Mouse (Mus musculus): ENCODE measurements around the gene Tpsb2. TPM values are rescaled to one million over a fixed set of nuclear protein-coding genes. Genes with fewer than 3 reads are reported as not detected.

Gene Tpsb2
- polyA plus RNA-seq (2014; fragmentation: Nextera tagmentation; extraction: Ambion mirVana) = 1.4 and 1.7 TPM in 2 replicates

- no peak for ATAC-seq (ENCODE audit: insufficient number of reproducible peaks, insufficient read depth, low FRiP score, low read depth)
- Histone ChIP-seq H3K4me3 (ENCODE audit: control insufficient read depth in 1 of 2, insufficient read depth in 1 of 2, low read depth in 1 of 2, low read length in 2 of 2) (no peak within 1 kb of the TSS), H3K27ac (replicated peaks in 1 of 2; ENCODE audit: control insufficient read depth in 1 of 2, insufficient read depth in 1 of 2, low read depth in 2 of 2, low read length in 2 of 2) (no peak within 1 kb of the TSS), H3K36me3 (ENCODE audit: control insufficient read depth, insufficient read depth, low read length) (no peaks in the 10 kb centered on the region), H3K9ac (ENCODE audit: low read length) (no peak within 1 kb of the TSS), H3K9me3 (ENCODE audit: control insufficient read depth, low read length) (no peaks in the 10 kb centered on the region), H3K4me1 (ENCODE audit: control insufficient read depth in 2 of 2, insufficient read depth in 2 of 2, low read length in 2 of 2) (no peaks in the 10 kb centered on the region), H3K4me2 (ENCODE audit: low read length) (no peak within 1 kb of the TSS), H3K27me3 (ENCODE audit: control insufficient read depth, insufficient read depth, low read length) (0 out of 2 replicates have a peak, but pooled peaks cover 4% of the 10 kb centered on the region)
- WGBS = 71% methylated on average over 2 of the region's 2 CpGs
Observed at GRCm38 (mm10) chr17:25366005-25366404, at the start of gene Tpsb2. Tpsb2 (plus strand) TSS chr17:25366305.

- H3K4me1 ChIP-seq (ENCODE audit: control insufficient read depth in 2 of 2, insufficient read depth in 2 of 2, low read length in 2 of 2) = no peaks in the 10 kb centered on the region
- H3K4me3 ChIP-seq (ENCODE audit: control insufficient read depth in 1 of 2, insufficient read depth in 1 of 2, low read depth in 1 of 2, low read length in 2 of 2) = no peak within 1 kb of the TSS
- H3K36me3 ChIP-seq (ENCODE audit: control insufficient read depth, insufficient read depth, low read length) = no peaks in the 10 kb centered on the region
- H3K27me3 ChIP-seq (ENCODE audit: control insufficient read depth, insufficient read depth, low read length) = no peaks in the 10 kb centered on the region
- no peak within 1 kb of the TSS for H3K27ac ChIP-seq (replicated peaks in 1 of 2; ENCODE audit: control insufficient read depth in 1 of 2, insufficient read depth in 1 of 2, low read depth in 2 of 2, low read length in 2 of 2)
- H3K9me3 ChIP-seq (ENCODE audit: control insufficient read depth, low read length) = no peaks in the 10 kb centered on the region
- no peak for ATAC-seq (ENCODE audit: insufficient number of reproducible peaks, insufficient read depth, low FRiP score, low read depth)
- no peak within 1 kb of the TSS for H3K4me2 ChIP-seq (ENCODE audit: low read length)
- 60% methylated on average over 5 of the region's 5 CpGs for WGBS
- H3K9ac ChIP-seq (ENCODE audit: low read length) = no peak within 1 kb of the TSS
Observed at GRCm38 (mm10) chr17:25318354-25318753, 47.8 kb upstream of the Tpsb2 start, which contains the start of gene Prss29. Prss29 (plus strand) TSS chr17:25318654.

- 80% methylated on average over 8 of the region's 8 CpGs for WGBS
- Histone ChIP-seq H3K27me3 (ENCODE audit: control insufficient read depth, insufficient read depth, low read length) (no peaks in the 10 kb centered on the region), H3K27ac (replicated peaks in 1 of 2; ENCODE audit: control insufficient read depth in 1 of 2, insufficient read depth in 1 of 2, low read depth in 2 of 2, low read length in 2 of 2) (no peak overlapping the region), H3K4me1 (ENCODE audit: control insufficient read depth in 2 of 2, insufficient read depth in 2 of 2, low read length in 2 of 2) (no peaks in the 10 kb centered on the region), H3K9me3 (ENCODE audit: control insufficient read depth, low read length) (no peaks in the 10 kb centered on the region), H3K4me3 (ENCODE audit: control insufficient read depth in 1 of 2, insufficient read depth in 1 of 2, low read depth in 1 of 2, low read length in 2 of 2) (no peak overlapping the region), H3K4me2 (ENCODE audit: low read length) (no peak overlapping the region), H3K9ac (ENCODE audit: low read length) (no peak overlapping the region), H3K36me3 (ENCODE audit: control insufficient read depth, insufficient read depth, low read length) (no peaks in the 10 kb centered on the region)
- no peak for ATAC-seq (ENCODE audit: insufficient number of reproducible peaks, insufficient read depth, low FRiP score, low read depth)
Observed at GRCm38 (mm10) chr17:25320819-25321218, 45.3 kb upstream of the Tpsb2 start.

GRCm38 (mm10) chr17:25322930-25323329, 43.2 kb upstream of the Tpsb2 start:
- Histone ChIP-seq H3K4me1 (ENCODE audit: control insufficient read depth in 2 of 2, insufficient read depth in 2 of 2, low read length in 2 of 2) (no peaks in the 10 kb centered on the region), H3K9me3 (ENCODE audit: control insufficient read depth, low read length) (no peaks in the 10 kb centered on the region), H3K36me3 (ENCODE audit: control insufficient read depth, insufficient read depth, low read length) (no peaks in the 10 kb centered on the region), H3K27ac (replicated peaks in 1 of 2; ENCODE audit: control insufficient read depth in 1 of 2, insufficient read depth in 1 of 2, low read depth in 2 of 2, low read length in 2 of 2) (no peak overlapping the region), H3K4me2 (ENCODE audit: low read length) (no peak overlapping the region), H3K4me3 (ENCODE audit: control insufficient read depth in 1 of 2, insufficient read depth in 1 of 2, low read depth in 1 of 2, low read length in 2 of 2) (no peak overlapping the region), H3K9ac (ENCODE audit: low read length) (no peak overlapping the region), H3K27me3 (ENCODE audit: control insufficient read depth, insufficient read depth, low read length) (no peaks in the 10 kb centered on the region)
- 18% methylated on average over 2 of the region's 2 CpGs for WGBS
- no peak for ATAC-seq (ENCODE audit: insufficient number of reproducible peaks, insufficient read depth, low FRiP score, low read depth)

GRCm38 (mm10) chr17:25332321-25332720, 33.8 kb upstream of the Tpsb2 start:
- WGBS = 63% methylated on average over 9 of the region's 9 CpGs

GRCm38 (mm10) chr17:25333943-25334342, 32.2 kb upstream of the Tpsb2 start:
- WGBS = under 1% methylated on average over 8 of the region's 8 CpGs
- no peak for ATAC-seq (ENCODE audit: insufficient number of reproducible peaks, insufficient read depth, low FRiP score, low read depth)
- no peak overlapping the region for H3K9ac ChIP-seq (ENCODE audit: low read length)
- peaks cover 17% of the 10 kb centered on the region for H3K27me3 ChIP-seq (ENCODE audit: control insufficient read depth, insufficient read depth, low read length)
- no peak overlapping the region for H3K27ac ChIP-seq (replicated peaks in 1 of 2; ENCODE audit: control insufficient read depth in 1 of 2, insufficient read depth in 1 of 2, low read depth in 2 of 2, low read length in 2 of 2)
- no peak overlapping the region for H3K4me3 ChIP-seq (ENCODE audit: control insufficient read depth in 1 of 2, insufficient read depth in 1 of 2, low read depth in 1 of 2, low read length in 2 of 2)
- no peak overlapping the region for H3K4me2 ChIP-seq (ENCODE audit: low read length)
- H3K9me3 ChIP-seq (ENCODE audit: control insufficient read depth, low read length) = no peaks in the 10 kb centered on the region; the same call in 1 of the 2 replicates
- no peaks in the 10 kb centered on the region for H3K4me1 ChIP-seq (ENCODE audit: control insufficient read depth in 2 of 2, insufficient read depth in 2 of 2, low read length in 2 of 2)
- no peaks in the 10 kb centered on the region for H3K36me3 ChIP-seq (ENCODE audit: control insufficient read depth, insufficient read depth, low read length)

More at GRCm38 (mm10) chr17:25332321-25332720, 33.8 kb upstream of the Tpsb2 start:
- no peak overlapping the region for H3K4me3 ChIP-seq (ENCODE audit: control insufficient read depth in 1 of 2, insufficient read depth in 1 of 2, low read depth in 1 of 2, low read length in 2 of 2)
- no peak overlapping the region for H3K4me2 ChIP-seq (ENCODE audit: low read length)
- H3K4me1 ChIP-seq (ENCODE audit: control insufficient read depth in 2 of 2, insufficient read depth in 2 of 2, low read length in 2 of 2) = no peaks in the 10 kb centered on the region
- no peak overlapping the region for H3K27ac ChIP-seq (replicated peaks in 1 of 2; ENCODE audit: control insufficient read depth in 1 of 2, insufficient read depth in 1 of 2, low read depth in 2 of 2, low read length in 2 of 2)
- peaks cover 20% of the 10 kb centered on the region for H3K27me3 ChIP-seq (ENCODE audit: control insufficient read depth, insufficient read depth, low read length)
- H3K9me3 ChIP-seq (ENCODE audit: control insufficient read depth, low read length) = no peaks in the 10 kb centered on the region
- no peak overlapping the region for H3K9ac ChIP-seq (ENCODE audit: low read length)
- no peaks in the 10 kb centered on the region for H3K36me3 ChIP-seq (ENCODE audit: control insufficient read depth, insufficient read depth, low read length)
- ATAC-seq (ENCODE audit: insufficient number of reproducible peaks, insufficient read depth, low FRiP score, low read depth) = no peak

GRCm38 (mm10) chr17:25338218-25338617, 27.9 kb upstream of the Tpsb2 start:
- Histone ChIP-seq H3K4me3 (ENCODE audit: control insufficient read depth in 1 of 2, insufficient read depth in 1 of 2, low read depth in 1 of 2, low read length in 2 of 2) (no peak overlapping the region), H3K9ac (ENCODE audit: low read length) (no peak overlapping the region), H3K27me3 (ENCODE audit: control insufficient read depth, insufficient read depth, low read length) (peaks cover 6% of the 10 kb centered on the region), H3K27ac (replicated peaks in 1 of 2; ENCODE audit: control insufficient read depth in 1 of 2, insufficient read depth in 1 of 2, low read depth in 2 of 2, low read length in 2 of 2) (no peak overlapping the region), H3K9me3 (ENCODE audit: control insufficient read depth, low read length) (no peaks in the 10 kb centered on the region; the same call in 1 of the 2 replicates), H3K4me2 (ENCODE audit: low read length) (no peak overlapping the region), H3K36me3 (ENCODE audit: control insufficient read depth, insufficient read depth, low read length) (no peaks in the 10 kb centered on the region), H3K4me1 (ENCODE audit: control insufficient read depth in 2 of 2, insufficient read depth in 2 of 2, low read length in 2 of 2) (no peaks in the 10 kb centered on the region)
- 87% methylated on average over 4 of the region's 4 CpGs for WGBS
- ATAC-seq (ENCODE audit: insufficient number of reproducible peaks, insufficient read depth, low FRiP score, low read depth) = no peak

GRCm38 (mm10) chr17:25340003-25340402, 26.1 kb upstream of the Tpsb2 start:
- no peaks in the 10 kb centered on the region; the same call in 1 of the 2 replicates for H3K9me3 ChIP-seq (ENCODE audit: control insufficient read depth, low read length)
- 77% methylated on average over 6 of the region's 6 CpGs for WGBS
- no peak overlapping the region for H3K27ac ChIP-seq (replicated peaks in 1 of 2; ENCODE audit: control insufficient read depth in 1 of 2, insufficient read depth in 1 of 2, low read depth in 2 of 2, low read length in 2 of 2)
- no peaks in the 10 kb centered on the region for H3K4me1 ChIP-seq (ENCODE audit: control insufficient read depth in 2 of 2, insufficient read depth in 2 of 2, low read length in 2 of 2)
- no peaks in the 10 kb centered on the region; the same call in 1 of the 2 replicates for H3K27me3 ChIP-seq (ENCODE audit: control insufficient read depth, insufficient read depth, low read length)
- ATAC-seq (ENCODE audit: insufficient number of reproducible peaks, insufficient read depth, low FRiP score, low read depth) = no peak
- no peaks in the 10 kb centered on the region for H3K36me3 ChIP-seq (ENCODE audit: control insufficient read depth, insufficient read depth, low read length)
- H3K4me2 ChIP-seq (ENCODE audit: low read length) = no peak overlapping the region
- no peak overlapping the region for H3K9ac ChIP-seq (ENCODE audit: low read length)
- H3K4me3 ChIP-seq (ENCODE audit: control insufficient read depth in 1 of 2, insufficient read depth in 1 of 2, low read depth in 1 of 2, low read length in 2 of 2) = no peak overlapping the region

All from heart, embryonic 14.5 days (tissue).